Mouse (Mus musculus): ENCODE measurements around the gene Agtr2.
"Not testable (repeated sequence)": the region's sequence is repeated elsewhere in the genome, so short reads cannot be mapped to it uniquely, and the experiment has no call there.

The Agtr2 gene

GRCm38 (mm10) chrX:21484414-21484813 is at the start of gene Agtr2:
Gene Agtr2 (plus strand): TSS chrX:21484544.
- DNase-seq (ENCODE audit: low spot score in 2 of 2): no peak

GRCm38 (mm10) chrX:21452519-21452918 is 31.8 kb upstream of the Agtr2 start:
- DNase-seq (ENCODE audit: low spot score in 2 of 2): no peak

- no peak for DNase-seq (ENCODE audit: low spot score in 2 of 2)
Observed at GRCm38 (mm10) chrX:21488111-21488510, 3.8 kb downstream of the Agtr2 start.

GRCm38 (mm10) chrX:21500242-21500641 is 15.9 kb downstream of the Agtr2 start:
- DNase-seq (ENCODE audit: low spot score in 2 of 2): no peak

GRCm38 (mm10) chrX:21507333-21507732 is 23.0 kb downstream of the Agtr2 start:
- not testable (repeated sequence) for DNase-seq (ENCODE audit: low spot score in 2 of 2)

- no peak for DNase-seq (ENCODE audit: low spot score in 2 of 2)
Observed at GRCm38 (mm10) chrX:21522590-21522989, 38.2 kb downstream of the Agtr2 start.

All from left cerebral cortex, adult 9 months (tissue).